Mouse (Mus musculus): ENCODE measurements at regions not wholly inside any gene's neighbourhood (a gene's known extent, or its start where the extent isn't known, plus 50 kb on each side); places are given as distances from the start of the nearest gene placed in this dataset.

DNA sequence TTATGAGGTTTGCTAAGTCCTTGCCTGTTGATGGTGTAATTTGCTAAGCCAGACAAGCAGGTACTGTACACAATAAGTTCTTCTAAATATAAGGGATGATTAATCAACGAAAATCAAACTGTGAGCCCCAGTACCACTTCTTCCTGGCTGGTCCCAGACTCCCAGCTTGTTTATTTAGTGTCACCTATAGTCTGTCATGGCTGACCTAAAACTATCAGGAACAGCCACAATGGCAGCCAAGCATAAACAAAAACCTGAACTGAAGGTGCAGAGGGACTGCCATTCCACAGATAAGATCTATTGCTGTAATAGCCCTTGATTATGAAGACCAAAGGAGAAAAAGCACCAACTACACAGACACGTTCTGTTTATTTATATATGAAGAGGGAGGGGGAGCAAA is 180.9 kb upstream of the Dph6 start:
- no peak for DNase-seq

GRCm38 (mm10) chr2:114843696-114844388 is 189.1 kb upstream of the Dph6 start:
- no peak for DNase-seq

DNA sequence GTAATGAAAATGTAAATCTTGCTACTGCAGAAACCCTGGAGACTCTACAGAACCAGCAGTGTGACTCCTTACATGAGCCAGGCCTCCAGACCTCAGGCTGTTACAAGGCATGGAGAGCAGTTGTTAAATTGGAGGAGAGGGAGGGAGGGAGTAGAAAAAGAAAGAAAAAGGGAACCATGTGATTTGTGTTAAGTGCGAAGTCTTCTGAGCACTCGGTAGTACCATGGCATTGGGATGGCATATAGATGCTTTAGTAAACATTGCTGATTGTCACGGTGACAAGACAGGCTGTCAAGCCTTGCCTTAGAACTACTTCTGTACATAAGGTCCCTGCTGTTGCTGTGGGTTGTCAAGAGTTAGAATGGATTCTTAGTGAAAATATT is 189.6 kb upstream of the Dph6 start:
- no peak for DNase-seq

DNA sequence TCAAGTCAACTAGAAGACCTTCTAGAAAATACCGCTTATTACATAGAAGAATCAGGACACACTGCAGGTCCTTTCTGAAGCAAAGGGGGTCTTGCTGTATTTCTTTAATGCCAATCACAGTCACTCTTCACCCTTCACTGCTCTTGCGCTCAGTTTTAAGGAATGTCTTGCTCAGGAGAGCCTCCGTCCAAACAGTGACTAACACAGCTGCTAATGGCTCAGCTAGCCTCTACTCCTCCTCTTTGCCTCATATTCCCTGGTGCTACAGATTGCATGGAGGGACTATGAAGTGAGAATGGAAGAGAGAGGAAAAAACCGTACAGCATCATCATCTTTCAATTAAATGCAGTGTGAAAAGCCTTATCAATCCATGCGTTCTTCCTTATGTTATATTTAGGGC is 193.7 kb upstream of the Dph6 start:
- DNase-seq, result no peak

GRCm38 (mm10) chr2:114848914-114849313 is 194.2 kb upstream of the Dph6 start:
- no peak for DNase-seq

DNA sequence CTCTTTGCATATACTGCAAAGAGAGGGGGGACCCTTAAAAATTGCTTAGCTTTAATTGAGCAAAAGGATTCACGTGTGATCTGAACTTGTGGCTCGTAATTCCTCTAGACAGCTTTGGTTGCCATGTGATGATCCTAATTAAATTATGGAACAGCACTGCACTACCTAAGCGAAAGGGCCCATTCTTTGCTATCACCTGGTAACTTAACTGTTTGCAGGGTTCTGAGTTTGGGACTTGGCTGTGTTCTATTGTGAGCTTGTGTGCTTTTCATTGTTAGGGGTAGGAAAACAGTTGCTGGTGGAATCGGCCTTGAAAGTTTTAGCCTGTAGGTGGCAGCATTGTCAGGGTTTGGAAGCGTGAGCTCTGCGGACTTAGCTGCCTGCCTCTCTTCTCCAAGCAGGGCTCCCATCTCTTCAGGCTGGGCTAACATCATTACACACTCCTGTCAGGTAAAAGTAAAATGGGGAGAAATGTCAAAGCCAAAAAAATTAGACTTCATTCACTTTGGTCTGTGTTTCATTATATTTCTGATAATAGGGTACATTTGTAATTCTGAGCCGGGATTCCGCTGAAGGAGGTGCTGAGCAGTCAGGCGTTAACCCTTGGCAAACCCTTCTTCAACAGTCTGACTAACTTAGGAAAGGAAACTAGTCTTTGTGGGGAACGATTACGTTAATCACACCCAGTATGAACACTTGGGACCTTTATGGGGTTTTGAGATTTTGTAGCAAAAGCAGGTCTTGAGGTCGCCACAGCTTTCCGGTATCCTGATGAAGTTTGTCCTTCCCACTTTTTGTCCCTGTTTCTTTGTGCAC is 199.2 kb upstream of the Dph6 start:
- peak; percentile 67 for DNase-seq

DNA sequence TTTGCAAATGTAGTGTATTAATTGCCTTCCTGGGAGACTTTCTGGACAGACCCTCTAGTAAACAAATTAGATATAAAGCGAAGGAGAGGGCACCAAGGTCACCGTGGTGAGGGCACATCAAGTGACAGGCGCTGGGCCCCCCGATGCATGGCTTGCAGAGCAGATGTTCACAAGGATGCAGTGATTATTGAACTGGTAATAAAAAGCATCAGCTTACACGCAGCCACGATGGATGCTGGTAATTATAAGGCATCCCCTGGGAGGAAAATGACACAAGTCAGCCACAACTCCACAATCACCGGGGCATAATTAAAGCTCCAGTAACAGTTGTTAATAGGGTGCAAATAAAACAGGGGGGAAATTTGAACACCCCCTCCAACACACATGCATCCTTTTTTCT is 217.5 kb upstream of the Dph6 start:
- DNase-seq, result no peak

- DNase-seq, result no peak
These were observed 218.3 kb upstream of the Dph6 start for GRCm38 (mm10) chr2:114873090-114873489.

DNA sequence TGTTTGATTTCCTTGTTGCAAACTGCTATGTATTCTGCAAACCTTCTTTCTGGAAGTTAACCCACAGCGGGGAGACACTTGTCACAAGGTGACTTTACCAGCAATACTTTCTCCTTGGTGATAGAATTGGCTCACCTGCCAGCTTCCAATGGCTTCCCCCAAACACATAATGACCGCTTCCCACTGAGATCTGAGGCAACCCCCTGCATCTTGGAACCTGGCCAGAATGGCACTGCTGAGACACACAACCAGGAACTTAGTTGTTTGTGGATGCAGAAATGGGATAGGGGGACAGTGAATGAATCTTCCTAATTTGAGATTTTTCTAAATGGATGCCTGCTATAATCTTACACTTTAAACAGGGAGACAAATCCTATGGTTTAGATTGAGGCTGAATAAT is 224.3 kb upstream of the Dph6 start:
- DNase-seq, result no peak

GRCm38 (mm10) chr2:114879784-114880183 is 225.0 kb upstream of the Dph6 start:
- DNase-seq, result no peak

- no peak for DNase-seq
These were observed 231.0 kb upstream of the Dph6 start for GRCm38 (mm10) chr2:114885734-114886260.

- no peak for DNase-seq
These were observed 244.0 kb upstream of the Dph6 start for GRCm38 (mm10) chr2:114898812-114899211.

- no peak for DNase-seq
These were observed 257.2 kb upstream of the Dph6 start for GRCm38 (mm10) chr2:114911845-114912500.

DNA sequence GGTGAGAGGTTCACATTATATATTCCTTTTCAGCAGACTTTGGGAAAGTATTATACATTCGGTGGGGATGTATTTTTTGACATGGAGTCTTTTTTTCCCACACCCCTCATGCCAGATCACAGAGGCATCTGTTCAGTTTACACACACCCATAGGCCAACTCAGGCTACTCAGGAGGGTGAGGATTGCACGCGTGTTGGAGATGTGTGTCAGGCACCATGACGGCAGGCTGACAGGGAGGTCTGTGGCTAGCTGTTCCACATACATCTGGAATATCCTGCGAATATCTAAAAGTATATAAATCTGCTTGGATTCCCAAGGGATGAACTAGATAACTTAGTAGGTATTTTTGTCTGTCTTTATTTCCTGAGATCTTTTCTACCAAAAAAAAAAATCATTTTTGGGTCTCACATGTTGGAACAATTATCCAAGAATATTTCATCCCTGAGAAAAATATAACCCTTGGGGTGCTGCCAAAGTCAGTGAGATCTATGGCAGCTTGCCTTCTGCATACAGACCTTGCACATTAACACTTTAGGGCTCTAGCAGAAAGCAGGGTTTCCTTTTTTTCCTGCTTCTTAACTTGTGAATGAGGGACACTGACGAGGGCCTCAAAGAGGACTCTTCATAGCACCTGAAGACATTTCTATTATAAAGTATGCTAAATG is 260.4 kb upstream of the Dph6 start:
- no peak for DNase-seq

GRCm38 (mm10) chr2:114918420-114919332 is 263.9 kb upstream of the Dph6 start:
- no peak for DNase-seq

- no peak for DNase-seq
These were observed 269.1 kb upstream of the Dph6 start for GRCm38 (mm10) chr2:114923911-114924310.

- DNase-seq, result no peak
These were observed 280.7 kb upstream of the Dph6 start for GRCm38 (mm10) chr2:114935436-114935835.

DNA sequence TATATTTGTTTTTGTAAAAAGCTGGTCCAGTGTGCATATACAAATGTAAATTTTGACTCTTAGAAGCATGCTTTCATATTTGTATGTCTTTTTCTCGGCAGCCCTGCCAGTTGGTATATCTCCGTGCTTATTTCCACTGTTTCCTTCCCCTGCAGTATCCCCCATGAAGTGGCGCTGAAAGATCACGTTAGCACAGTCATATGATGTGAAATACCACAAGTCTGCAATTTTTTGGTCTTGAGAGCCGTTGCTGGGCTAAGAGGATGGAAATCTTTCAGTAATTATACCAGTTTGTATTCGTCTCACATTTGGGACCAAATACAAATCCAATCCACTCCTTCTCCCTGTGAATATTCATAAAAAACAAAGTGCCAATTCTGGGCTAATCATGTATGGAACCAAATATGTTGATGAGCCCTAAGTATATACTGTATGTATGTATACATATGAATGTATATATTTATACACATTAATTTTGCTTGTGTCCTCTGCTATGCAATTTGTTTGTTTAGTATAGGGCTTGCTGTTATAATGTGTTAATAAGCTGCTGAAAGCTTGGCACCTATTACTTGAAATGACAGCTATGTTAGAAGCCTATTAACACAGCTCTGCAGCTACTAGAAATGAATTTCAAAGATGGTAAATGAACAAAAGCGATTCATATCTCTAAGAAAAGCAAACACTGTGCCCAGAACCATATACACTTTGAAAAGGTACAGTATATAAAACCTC is 283.8 kb upstream of the Dph6 start:
- no peak for DNase-seq

- no peak for DNase-seq
These were observed 311.3 kb upstream of the Dph6 start for GRCm38 (mm10) chr2:114966111-114966510.

GRCm38 (mm10) chr2:114968651-114969050 is 313.9 kb upstream of the Dph6 start:
- no peak for DNase-seq

DNA sequence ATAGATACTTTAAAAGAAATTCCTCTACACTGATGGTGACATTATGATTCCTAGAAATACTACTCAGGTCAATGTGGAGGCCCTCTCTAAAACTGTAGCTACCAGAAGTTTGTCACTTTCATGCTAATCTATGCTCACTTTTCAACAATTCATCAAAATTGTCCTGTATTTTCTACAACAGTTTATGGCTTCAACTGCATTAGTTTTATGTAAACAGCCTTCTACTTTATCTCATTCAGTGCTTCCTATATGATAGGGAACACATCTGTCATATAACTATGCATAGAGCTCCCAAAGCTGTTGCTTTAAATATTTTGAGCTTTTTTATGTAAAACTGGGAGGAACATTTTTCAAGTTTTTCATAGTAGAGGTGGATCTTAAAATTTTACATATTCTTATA is 338.7 kb upstream of the Dph6 start:
- DNase-seq, result no peak
